Mouse (Mus musculus) heart, embryonic 14.5 days (tissue): ENCODE data around the gene Atg2a. TPM values are rescaled to one million over a fixed set of nuclear protein-coding genes. Genes with fewer than 3 reads are reported as not detected.

Experiments
- ATAC-seq: fragments of 200-750 bp; cut with Nextera tagmentation; 2 replicates; pipeline ENCODE4 v1.8.0; 2017; ENCODE audit warnings: low read depth, moderate TSS enrichment; ENCODE audit not compliant: insufficient number of reproducible peaks, insufficient read depth, low FRiP score
- H3K27ac ChIP-seq, 2 experiments: fragments of 200-500 bp in 1 of 2; fragments of 300-500 bp in 1 of 2; sonication (generic) in 1 of 2; replicated peaks in 1 of 2; 2 replicates each; pipeline ENCODE4 v1.5.1; 2012 to 2014; ENCODE audit warnings: low read depth in 2 of 2, low read length in 2 of 2, control low read depth in 1 of 2, mild to moderate bottlenecking in 1 of 2, mixed read lengths in 1 of 2; ENCODE audit not compliant: control insufficient read depth in 1 of 2, insufficient read depth in 1 of 2
- H3K27me3 ChIP-seq: fragments of 300-500 bp; sonication (generic); 2 replicates; pipeline ENCODE4 v1.6.1; 2014; ENCODE audit warnings: mild to moderate bottlenecking, low read length, control low read depth; ENCODE audit not compliant: control insufficient read depth, insufficient read depth
- H3K36me3 ChIP-seq: fragments of 300-500 bp; sonication (generic); 2 replicates; pipeline ENCODE4 v1.6.1; 2014; ENCODE audit warnings: mild to moderate bottlenecking, control low read depth, low read length, mixed read lengths; ENCODE audit not compliant: control insufficient read depth, insufficient read depth
- H3K4me1 ChIP-seq, 2 experiments: fragments of 200-500 bp in 1 of 2; fragments of 300-500 bp in 1 of 2; sonication (generic) in 1 of 2; 2 replicates each; pipeline ENCODE4 v1.6.1; 2012 to 2014; ENCODE audit warnings: low read length in 2 of 2, control low read depth in 1 of 2, mixed read lengths in 1 of 2; ENCODE audit not compliant: control insufficient read depth in 2 of 2, insufficient read depth in 2 of 2
- H3K4me2 ChIP-seq: fragments of 300-500 bp; sonication (generic); 2 replicates; pipeline ENCODE4 v1.6.1; 2014; ENCODE audit warnings: mild to moderate bottlenecking, low read length
- H3K4me3 ChIP-seq, 2 experiments: fragments of 200-500 bp in 1 of 2; fragments of 300-500 bp in 1 of 2; sonication (generic) in 1 of 2; 2 replicates each; pipeline ENCODE4 v1.5.1; 2012 to 2014; ENCODE audit warnings: low read length in 2 of 2, mild to moderate bottlenecking in 2 of 2, control low read depth in 1 of 2, low read depth in 1 of 2, moderate library complexity in 1 of 2; ENCODE audit not compliant: control insufficient read depth in 1 of 2, insufficient read depth in 1 of 2
- H3K9ac ChIP-seq: fragments of 300-500 bp; sonication (generic); 2 replicates; pipeline ENCODE4 v1.6.1; 2014; ENCODE audit warnings: mild to moderate bottlenecking, low read length
- H3K9me3 ChIP-seq: fragments of 300-500 bp; sonication (generic); 2 replicates; pipeline ENCODE4 v1.6.1; 2016; ENCODE audit warnings: low read length, control low read depth; ENCODE audit not compliant: control insufficient read depth
- WGBS: fragments of 180-500 bp; shearing (Covaris S2); extraction: QIAGEN DNeasy Blood & Tissue Kit; methylation state at CpG from one replicate; pipeline ENCODE4 v1.1.7; 2014; 5-methylcytosine and 5-hydroxymethylcytosine counted together
- polyA plus RNA-seq: library from polyadenylated mRNA; unstranded; fragments of >200 nt; fragmentation: Nextera tagmentation; extraction: Ambion mirVana; gene quantifications from 2 replicates; pipeline ENCODE4 v1.2.1, GENCODE M21; 2014

Atg2a gene
- polyA plus RNA-seq, 1 experiment from 2014 or later = 7.8 TPM

DNA sequence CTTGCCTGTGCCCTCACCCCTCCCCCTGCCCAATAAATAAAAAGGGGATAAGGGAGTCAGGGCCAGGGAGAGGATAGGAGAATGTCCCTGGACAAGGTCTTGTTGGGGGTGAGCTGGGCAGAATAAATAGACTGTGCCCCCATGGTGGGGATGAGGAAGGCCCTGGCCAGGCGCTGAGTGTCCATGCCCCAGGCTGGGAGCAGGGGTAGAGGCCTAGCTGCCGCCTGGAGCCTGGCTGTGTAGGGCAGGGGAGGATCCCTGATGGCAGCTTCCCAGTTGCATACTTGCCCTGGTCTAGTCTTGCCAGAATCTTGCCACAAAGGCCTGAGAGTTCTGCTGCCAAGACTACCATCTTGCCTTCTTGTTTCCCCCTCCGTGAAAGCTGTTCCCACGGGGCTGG is 13.6 kb upstream of the Atg2a start:
- Histone ChIP-seq H3K4me1 (no peaks in the 10 kb centered on the region), H3K9me3 (no peaks in the 10 kb centered on the region), H3K9ac (no peak overlapping the region), H3K27ac (no peak overlapping the region), H3K36me3 (peaks cover 60% of the 10 kb centered on the region), H3K4me3 (no peak overlapping the region), H3K4me2 (no peak overlapping the region), H3K27me3 (no peaks in the 10 kb centered on the region)
- ATAC-seq = no peak
- 85% methylated on average over 4 of the region's 4 CpGs for WGBS

DNA sequence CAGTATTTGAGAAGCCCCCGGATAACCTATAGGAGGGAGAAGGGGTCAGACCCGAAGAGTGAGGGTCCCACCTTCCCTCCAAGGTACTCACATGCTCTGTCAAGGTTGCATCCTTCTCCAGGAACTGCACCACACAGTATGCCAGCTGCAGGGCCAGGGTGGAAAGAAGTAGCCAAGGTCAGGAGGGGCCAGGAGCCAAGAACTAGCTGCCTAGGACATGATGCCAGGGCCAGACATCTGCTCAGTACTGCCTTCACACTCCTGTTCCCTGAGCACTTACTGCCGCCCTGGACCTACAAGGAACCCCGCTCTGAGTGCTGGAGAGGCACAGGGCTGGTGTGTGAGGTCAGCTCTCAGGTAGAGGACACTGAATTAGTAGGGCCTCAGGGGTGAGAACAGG is 11.1 kb upstream of the Atg2a start:
- no peak for ATAC-seq
- H3K36me3 ChIP-seq = peaks cover 67% of the 10 kb centered on the region
- 89% methylated on average over 4 of the region's 4 CpGs for WGBS
- H3K4me1 ChIP-seq = peaks cover 10 to 15% of the 10 kb centered on the region in 2 experiments; a peak in 3 of 4 replicates
- H3K9ac ChIP-seq = no peak overlapping the region
- H3K4me2 ChIP-seq = no peak overlapping the region
- H3K9me3 ChIP-seq = no peaks in the 10 kb centered on the region
- no peak overlapping the region for H3K27ac ChIP-seq
- no peaks in the 10 kb centered on the region for H3K27me3 ChIP-seq
- H3K4me3 ChIP-seq = no peak overlapping the region

DNA sequence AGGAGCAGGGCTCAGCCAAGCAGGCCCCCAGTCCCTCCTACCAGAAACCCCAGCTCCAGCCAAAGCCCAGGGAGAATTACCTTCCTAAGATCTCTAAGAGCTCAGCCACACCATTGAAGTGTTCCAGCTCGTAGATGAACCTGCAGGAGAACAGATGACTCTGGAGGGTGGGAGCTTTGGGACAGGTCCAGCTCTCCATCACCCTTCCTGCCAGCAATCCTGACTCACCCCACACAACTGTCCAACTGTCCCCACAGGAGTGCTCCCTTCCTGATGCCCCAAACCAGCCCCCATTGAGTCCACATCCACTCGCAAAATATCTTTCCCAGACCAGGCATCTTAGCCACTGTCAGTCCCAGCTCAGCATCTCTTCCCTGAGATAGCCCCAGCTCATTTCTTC is 10.4 kb upstream of the Atg2a start:
- ATAC-seq = no peak
- Histone ChIP-seq H3K4me3 (no peak overlapping the region), H3K27ac (no peak overlapping the region), H3K4me2 (no peak overlapping the region), H3K9ac (no peak overlapping the region), H3K27me3 (no peaks in the 10 kb centered on the region), H3K4me1 (peaks cover 10 to 15% of the 10 kb centered on the region in 2 experiments; a peak in 3 of 4 replicates), H3K9me3 (no peaks in the 10 kb centered on the region), H3K36me3 (peaks cover 67% of the 10 kb centered on the region)
- 83% methylated on average over 2 of the region's 2 CpGs for WGBS

- H3K9ac ChIP-seq = peak overlapping the region; percentile 88; the same call in 1 of the 2 replicates
- H3K4me2 ChIP-seq = no peak overlapping the region
- ATAC-seq = no peak
- no peak overlapping the region for H3K27ac ChIP-seq
- no peak overlapping the region for H3K4me3 ChIP-seq
- H3K9me3 ChIP-seq = no peaks in the 10 kb centered on the region
- H3K4me1 ChIP-seq = peaks cover 13 to 20% of the 10 kb centered on the region in 2 experiments
- H3K36me3 ChIP-seq = peaks cover 49% of the 10 kb centered on the region
- 91% methylated on average over 16 of the region's 16 CpGs for WGBS
- H3K27me3 ChIP-seq = no peaks in the 10 kb centered on the region
Observed at GRCm38 (mm10) chr19:6233647-6234046, 7.8 kb upstream of the Atg2a start.

GRCm38 (mm10) chr19:6234337-6235083 is 7.0 kb upstream of the Atg2a start:
- 60% methylated on average over 11 of the region's 11 CpGs for WGBS
- no peak for ATAC-seq
- peaks cover 13 to 20% of the 10 kb centered on the region in 2 experiments for H3K4me1 ChIP-seq
- H3K4me2 ChIP-seq = peak overlapping the region; percentile 82
- no peak overlapping the region for H3K27ac ChIP-seq
- H3K9me3 ChIP-seq = no peaks in the 10 kb centered on the region
- H3K36me3 ChIP-seq = peaks cover 40% of the 10 kb centered on the region
- H3K27me3 ChIP-seq = no peaks in the 10 kb centered on the region
- H3K9ac ChIP-seq = peak overlapping the region; percentile 88
- H3K4me3 ChIP-seq = peak overlapping the region; percentile 80 to 83

DNA sequence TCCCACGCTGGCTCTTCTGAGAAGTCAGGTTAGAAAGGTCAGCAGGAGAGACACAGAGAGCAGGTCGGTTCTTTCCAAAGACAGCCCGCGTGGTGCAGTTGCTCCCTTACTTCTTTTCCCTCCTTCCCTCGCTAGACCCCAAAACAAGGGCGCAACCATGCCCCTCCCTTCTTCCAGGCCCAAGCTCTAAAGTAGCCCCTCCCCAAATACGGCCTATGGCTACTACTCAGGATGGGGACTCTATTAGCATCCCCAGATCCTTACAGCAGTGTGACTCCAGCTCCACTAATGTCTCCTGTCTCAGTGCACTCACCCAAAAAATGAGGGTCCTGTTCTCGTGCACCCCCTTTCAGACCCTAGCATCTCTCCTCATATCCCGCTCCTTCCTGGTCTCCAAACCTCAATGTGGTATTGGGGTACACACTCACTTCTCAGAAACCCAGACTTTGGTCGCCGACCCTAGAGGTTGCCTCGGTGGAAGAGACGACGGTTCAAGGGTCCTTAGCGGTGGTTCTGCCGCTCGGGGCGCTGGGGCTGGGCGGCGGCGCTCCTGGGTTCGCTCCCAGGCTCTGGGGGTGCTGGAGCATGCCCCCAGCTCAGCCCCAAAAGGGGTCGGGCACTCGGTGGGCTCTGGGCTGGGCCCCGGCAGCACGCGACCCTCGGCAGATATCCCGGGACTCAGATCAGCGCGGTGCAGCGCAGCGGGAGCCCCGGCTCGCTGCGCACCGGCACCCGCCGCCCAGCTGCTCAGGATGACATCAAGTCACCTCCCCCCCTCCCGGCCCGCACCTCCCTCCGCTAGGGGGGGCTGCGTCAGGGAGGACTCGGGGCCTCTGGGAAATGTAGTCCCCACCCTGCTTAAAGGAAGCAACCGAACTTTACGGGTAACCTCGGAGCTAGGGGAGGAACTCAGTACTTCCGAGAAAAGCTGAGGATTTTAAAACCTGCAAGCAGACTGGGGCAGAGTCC is 6.1 kb upstream of the Atg2a start, which contains the start of gene Ppp2r5b:
Gene Ppp2r5b (minus strand): TSS at position 789 of the 969 bp plus-strand sequence.
- ATAC-seq = peak; percentile 91
- Histone ChIP-seq H3K36me3 (peaks cover 32% of the 10 kb centered on the region), H3K27ac (peak within 1 kb of the TSS; percentile 96 to 98), H3K9ac (peak within 1 kb of the TSS; percentile 88), H3K4me3 (peak within 1 kb of the TSS; percentile 80 to 83), H3K27me3 (no peaks in the 10 kb centered on the region), H3K9me3 (no peaks in the 10 kb centered on the region), H3K4me1 (peaks cover 13 to 20% of the 10 kb centered on the region in 2 experiments), H3K4me2 (peak within 1 kb of the TSS; percentile 82)
- 3% methylated on average over 48 of the region's 48 CpGs for WGBS

GRCm38 (mm10) chr19:6236053-6236441 is 5.4 kb upstream of the Atg2a start:
- Histone ChIP-seq H3K27me3 (no peaks in the 10 kb centered on the region), H3K4me2 (peak overlapping the region; percentile 82), H3K4me1 (peaks cover 13 to 20% of the 10 kb centered on the region in 2 experiments), H3K27ac (peak overlapping the region; percentile 96 to 98), H3K4me3 (peak overlapping the region; percentile 80 to 83), H3K9me3 (no peaks in the 10 kb centered on the region), H3K9ac (peak overlapping the region; percentile 88), H3K36me3 (peaks cover 25% of the 10 kb centered on the region)
- peak; percentile 88 for ATAC-seq
- WGBS = 0% methylated on average over 9 of the region's 9 CpGs
